Comparison of ENCODE assay signal across 19 mouse cellular contexts in the genomic region with DNA sequence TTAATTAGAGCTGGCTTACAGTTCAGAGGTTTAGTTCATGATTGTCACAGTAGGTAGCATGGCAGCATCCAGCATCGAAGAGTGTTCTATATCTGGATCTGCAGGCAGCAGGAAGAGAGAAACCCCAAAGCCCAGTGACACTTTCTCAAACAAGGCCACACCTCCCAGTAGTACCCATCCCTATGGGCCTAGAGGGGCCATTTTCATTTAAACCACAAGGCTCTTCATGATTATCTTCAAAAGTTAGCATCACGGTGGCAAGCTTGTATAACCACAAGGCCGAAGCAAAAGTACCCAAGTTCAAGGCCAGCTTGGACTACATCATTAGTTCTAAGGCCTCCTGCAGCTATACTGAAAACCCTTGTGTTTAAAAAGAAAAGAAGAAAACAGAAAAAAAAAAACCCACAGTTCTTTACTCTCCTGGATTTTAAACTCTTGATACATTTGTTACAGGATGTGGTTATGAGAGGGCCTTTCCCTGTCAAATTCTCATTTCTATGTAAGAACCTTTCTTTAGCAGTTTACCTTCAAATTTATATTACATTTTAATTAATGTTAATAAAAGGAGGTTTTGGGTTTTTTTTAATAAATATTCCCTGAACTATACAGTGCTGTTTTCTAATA.
A peak's percentile ranks its signal among the peaks of the same experiment; 100 is the strongest.
DNase-seq lines count a peak whose midpoint lies in the region; ATAC-seq and TF ChIP-seq lines count a peak whose summit lies in the region.
"Had no signal": no experiment of that assay in that cellular context is flagged by ENCODE, and none has a peak within 500 bp of the region (broad histone marks: within the 10 kb centered on the region; RNA-seq: fewer than 3 reads in every experiment).

No protein-coding gene starts in this region.

- no peaks in the 10 kb centered on the region for H3K36me3 ChIP-seq in thymus, adult 2 months (ENCODE audit: control insufficient read depth, insufficient read depth, low read length)
- H3K36me3 ChIP-seq in CH12.LX (replicated peaks in 1 of 2; ENCODE audit: control insufficient read depth in 1 of 2, insufficient read depth in 1 of 2, low read length in 1 of 2), result peaks cover 10 to 52% of the 10 kb centered on the region in 2 experiments
- H3K36me3 ChIP-seq in heart, embryonic 11.5 days (ENCODE audit: control insufficient read depth, insufficient read depth, low read length), result peaks cover 3% of the 10 kb centered on the region; the same call in 1 of the 2 replicates

- TF ChIP-seq EP300 in CH12.LX (IDR thresholded peaks at IDR 0.05; ENCODE audit: low read length), result no peak

- no peak for TF ChIP-seq POLR2A in thymus, adult 2 months (IDR thresholded peaks at IDR 0.05; ENCODE audit: control insufficient read depth, extremely low read depth, insufficient read depth, low read length, poor library complexity)
- no peak for TF ChIP-seq POLR2A in CH12.LX (IDR thresholded peaks at IDR 0.05; ENCODE audit: low read depth, low read length)

- H3K79me2 ChIP-seq in CH12.LX (replicated peaks; ENCODE audit: control insufficient read depth, extremely low read depth, insufficient read depth, poor library complexity, severe bottlenecking), result peaks cover 4% of the 10 kb centered on the region; the same call in 1 of the 2 replicates

- 0 out of 2 replicates have a peak overlapping the region, but pooled peaks have one; percentile 50 for H3K9ac ChIP-seq in CH12.LX (ENCODE audit: insufficient read depth, low read depth)
- no peak overlapping the region for H3K9ac ChIP-seq in heart, embryonic 11.5 days (ENCODE audit: low read depth, low read length)
- H3K9ac ChIP-seq: embryonic facial prominence, embryonic 13.5 days; heart, embryonic 15.5 days; limb, embryonic 15.5 days; midbrain, embryonic 12.5 days had no signal

- dilution Hi-C loops in CH12.LX (cut with MboI; ENCODE audit: extremely low pct_ligation_motif_present, extremely low pct_unique_long_range_greater_than_20kb, low sequenced_read_pairs), result no loop called here

- in situ Hi-C loops in CH12.LX (cut with MboI; ENCODE audit: low pct_ligation_motif_present, low pct_unique_long_range_greater_than_20kb, low sequenced_read_pairs), result no loop called here

- H3K4me3 ChIP-seq in thymus, adult 2 months (ENCODE audit: control insufficient read depth, insufficient read depth, low read length), result no peak overlapping the region
- no peak overlapping the region for H3K4me3 ChIP-seq in CH12.LX (replicated peaks in 1 of 3; ENCODE audit: low read depth in 2 of 3, low read length in 2 of 3, poor library complexity in 1 of 3)
- H3K4me3 ChIP-seq in heart, embryonic 11.5 days (ENCODE audit: low read depth, low read length), result no peak overlapping the region
- H3K4me3 ChIP-seq: embryonic facial prominence, embryonic 13.5 days; gastrocnemius, adult 2 months; heart, embryonic 15.5 days; limb, embryonic 15.5 days; midbrain, embryonic 12.5 days; myocyte had no signal

- no peak for ATAC-seq in heart, embryonic 11.5 days (replicated peaks; ENCODE audit: insufficient number of reproducible peaks, low FRiP score, low TSS enrichment)
- ATAC-seq: hindbrain, postnatal 0 days had no signal

- no peak for DNase-seq in thymus, adult 2 months
- DNase-seq in thymus, postnatal 36 days, result no peak
- DNase-seq in CH12.LX (ENCODE audit: extremely low read depth), result peak; percentile 55
- DNase-seq in induced T-regulatory cell, adult 2 months (ENCODE audit: low read depth), result peak; percentile 73
- DNase-seq in naive thymus-derived CD4-positive, alpha-beta T cell, adult 2 months (ENCODE audit: low read depth), result peak; percentile 62
- no peak for DNase-seq in embryo, embryonic 9.5 days (ENCODE audit: extremely low spot score)
- DNase-seq: adrenal gland, postnatal 25 days; cerebellum, adult 8-10 months; gastrocnemius, adult 2 months; heart, adult 18-20 months; kidney, postnatal 36 days; lung, postnatal 4 days had no signal

- H3K4me2 ChIP-seq in CH12.LX (ENCODE audit: insufficient read depth, low read depth, poor library complexity, severe bottlenecking), result peak overlapping the region; percentile 79
- no peak overlapping the region for H3K4me2 ChIP-seq in heart, embryonic 11.5 days
- H3K4me2 ChIP-seq: embryonic facial prominence, embryonic 13.5 days; heart, embryonic 15.5 days; limb, embryonic 15.5 days; midbrain, embryonic 12.5 days had no signal

- peak overlapping the region; percentile 24 for H3K27ac ChIP-seq in thymus, adult 2 months (ENCODE audit: control insufficient read depth, insufficient read depth, low read length)
- peak overlapping the region; percentile 55; the same call in 1 of the 2 replicates for H3K27ac ChIP-seq in CH12.LX (ENCODE audit: insufficient read depth, low read depth)
- no peak overlapping the region for H3K27ac ChIP-seq in heart, embryonic 11.5 days (ENCODE audit: low read depth, low read length)
- H3K27ac ChIP-seq: embryonic facial prominence, embryonic 13.5 days; gastrocnemius, adult 2 months; heart, embryonic 15.5 days; hindbrain, postnatal 0 days; limb, embryonic 15.5 days; midbrain, embryonic 12.5 days had no signal

- H3K4me1 ChIP-seq in thymus, adult 2 months (replicated peaks; ENCODE audit: control insufficient read depth, insufficient read depth, low read length), result peaks cover 5% of the 10 kb centered on the region
- peaks cover 14 to 34% of the 10 kb centered on the region in 2 experiments for H3K4me1 ChIP-seq in CH12.LX (ENCODE audit: control insufficient read depth in 1 of 2, insufficient read depth in 2 of 2)
- no peaks in the 10 kb centered on the region for H3K4me1 ChIP-seq in heart, embryonic 11.5 days (ENCODE audit: control insufficient read depth, insufficient read depth, low read length)
- H3K4me1 ChIP-seq: heart, embryonic 15.5 days; midbrain, embryonic 12.5 days had no signal

- H3K9me3 ChIP-seq in CH12.LX (replicated peaks; ENCODE audit: low read length), result no peaks in the 10 kb centered on the region
- no peaks in the 10 kb centered on the region for H3K9me3 ChIP-seq in heart, embryonic 11.5 days (replicated peaks; ENCODE audit: control insufficient read depth, low read length)
- H3K9me3 ChIP-seq: heart, embryonic 15.5 days; limb, embryonic 15.5 days; midbrain, embryonic 12.5 days had no signal

- 10% methylated on average over 3 of the region's 3 CpGs for WGBS in thymus, adult 2 months
- WGBS in heart, embryonic 11.5 days (ENCODE audit: insufficient replicate concordance), result 81% methylated on average over 3 of the region's 3 CpGs

- TF ChIP-seq CTCF in thymus, adult 2 months (IDR thresholded peaks at IDR 0.05; ENCODE audit: borderline replicate concordance, control insufficient read depth, extremely low read depth, insufficient read depth, low read length, poor library complexity), result no peak
- TF ChIP-seq CTCF in CH12.LX (conservative IDR thresholded peaks at IDR 0.05 in 1 of 2, IDR thresholded peaks at IDR 0.05 in 1 of 2; ENCODE audit: low read depth in 2 of 2, low read length in 2 of 2), result no peak

- H3K27me3 ChIP-seq in thymus, adult 2 months (ENCODE audit: control insufficient read depth, insufficient read depth, low read length), result no peaks in the 10 kb centered on the region
- H3K27me3 ChIP-seq in CH12.LX (replicated peaks), result no peaks in the 10 kb centered on the region
- no peaks in the 10 kb centered on the region for H3K27me3 ChIP-seq in heart, embryonic 11.5 days (ENCODE audit: control insufficient read depth, insufficient read depth, low read length)
- H3K27me3 ChIP-seq: embryonic facial prominence, embryonic 13.5 days; heart, embryonic 15.5 days; limb, embryonic 15.5 days; midbrain, embryonic 12.5 days had no signal

- no peak for TF ChIP-seq RAD21 in CH12.LX (IDR thresholded peaks at IDR 0.05; ENCODE audit: low read depth, low read length)

TF ChIP-seq in CH12.LX, 34 proteins besides CTCF, POLR2A, EP300 and RAD21:
- TF ChIP-seq KAT2A (IDR thresholded peaks at IDR 0.05; ENCODE audit: insufficient replicate concordance, low read length) (no peak), IRF4 (IDR thresholded peaks at IDR 0.05; ENCODE audit: low read depth, low read length) (no peak), SMC3 (IDR thresholded peaks at IDR 0.05; ENCODE audit: low read depth, low read length) (no peak), USF2 (conservative IDR thresholded peaks at IDR 0.05; ENCODE audit: low read depth, low read length) (no peak), ZMIZ1 (IDR thresholded peaks at IDR 0.05; ENCODE audit: low read depth, low read length) (no peak), USF1 (IDR thresholded peaks at IDR 0.05; ENCODE audit: low read depth, low read length) (no peak), CHD1 (IDR thresholded peaks at IDR 0.05; ENCODE audit: low read depth, low read length) (no peak), MEF2A (IDR thresholded peaks at IDR 0.05; ENCODE audit: borderline replicate concordance, low read depth, low read length) (0 out of 2 replicates have a peak, but pooled peaks have one; percentile 24), GABPA (IDR thresholded peaks at IDR 0.05; ENCODE audit: insufficient replicate concordance, low read depth, low read length) (no peak), ZNF384 (IDR thresholded peaks at IDR 0.05; ENCODE audit: low read depth, low read length) (peak; percentile 63), NELFE (IDR thresholded peaks at IDR 0.05; ENCODE audit: low read depth, low read length) (no peak)

Comparison
In these comparisons a context has a peak if more than half of its experiments do, and no peak if none do; other contexts are left out.
1. DNase-seq: peak in CH12.LX (single experiment), induced T-regulatory cell, adult 2 months (single experiment) and naive thymus-derived CD4-positive, alpha-beta T cell, adult 2 months (single experiment); none in thymus, adult 2 months (single experiment), thymus, postnatal 36 days (0 of 2) and embryo, embryonic 9.5 days (single experiment).